Mouse (Mus musculus) heart, adult 2 months (tissue): Measurements from ENCODE around the gene Pabpn1. TPM values are rescaled to one million over a fixed set of nuclear protein-coding genes. Genes with fewer than 3 reads are reported as not detected.

Experiments
- DNase-seq, 2 experiments: peaks; one replicate each; pipeline ENCODE4 v3.0.0; 2021
- H3K27ac ChIP-seq: fragments of 200-600 bp; 2 replicates; pipeline ENCODE4 v1.8.1; 2022
- H3K27me3 ChIP-seq: fragments of 200-500 bp; 2 replicates; pipeline ENCODE4 v1.6.1; 2012; ENCODE audit warnings: mild to moderate bottlenecking, low read length, inconsistent platforms, mixed read lengths; ENCODE audit not compliant: control insufficient read depth, insufficient read depth
- H3K36me3 ChIP-seq: fragments of 200-500 bp; 2 replicates; pipeline ENCODE4 v1.6.1; 2012; ENCODE audit warnings: low read length, inconsistent platforms; ENCODE audit not compliant: control insufficient read depth, insufficient read depth
- H3K4me1 ChIP-seq: fragments of 200-500 bp; 2 replicates; pipeline ENCODE4 v1.6.1; 2011; ENCODE audit warnings: low read length; ENCODE audit not compliant: control insufficient read depth, insufficient read depth
- H3K4me3 ChIP-seq: fragments of 200-600 bp; 2 replicates; pipeline ENCODE4 v1.8.1; 2022
- H3K79me2 ChIP-seq: fragments of 200-500 bp; replicated peaks from 2 replicates; pipeline ENCODE4 v1.6.1; 2012; ENCODE audit warnings: mild to moderate bottlenecking, inconsistent platforms, low read length, moderate library complexity, mixed read lengths; ENCODE audit not compliant: control insufficient read depth, insufficient read depth
- H3K9ac ChIP-seq: fragments of 200-500 bp; 2 replicates; pipeline ENCODE4 v1.6.1; 2012; ENCODE audit warnings: low read depth, mild to moderate bottlenecking, control low read depth, inconsistent platforms, low read length, mixed read lengths
- CTCF ChIP-seq: fragments of 200-600 bp; IDR thresholded peaks from 2 replicates; pipeline ENCODE4 v1.8.1; 2022; ENCODE audit warnings: antibody characterized with exemption, mild to moderate bottlenecking, moderate library complexity
- EP300 ChIP-seq: fragments of 200-500 bp; IDR thresholded peaks from 2 replicates; pipeline ENCODE4 v1.6.1; 2011; ENCODE audit warnings: low read depth, low read length, control low read depth; ENCODE audit not compliant: insufficient read depth
- POLR2A ChIP-seq: fragments of 200-500 bp; IDR thresholded peaks from 2 replicates; pipeline ENCODE4 v1.6.1; 2011; ENCODE audit warnings: mild to moderate bottlenecking, low read depth, low read length, control low read depth; ENCODE audit not compliant: insufficient read depth
- WGBS: fragments of 180-500 bp; shearing (Covaris S2); methylation state at CpG from one replicate; pipeline ENCODE4 v1.1.7; 2018; 5-methylcytosine and 5-hydroxymethylcytosine counted together
- intact Hi-C: fragments of 180-260 bp; cut with DNase I; formaldehyde crosslinking; loops from one replicate; pipeline ENCODE4 v1.15.1; 2025
- polyA plus RNA-seq: library from polyadenylated mRNA; depleted of rRNA; stranded (reverse); fragments of >200 nt; gene quantifications from 2 replicates; pipeline ENCODE4 v1.2.3, GENCODE M21; 2012
- total RNA-seq, 2 experiments: library from RNA; stranded (reverse); gene quantifications; 2 replicates each; pipeline ENCODE4 v1.2.3; 2021

Gene Pabpn1
- total and polyA plus RNA-seq, 3 experiments, result 51.4 to 66.2 (median 52.2) TPM

GRCm38 (mm10) chr14:54894296-54895151 lies 2.2 kb downstream of the Pabpn1 start:
- Histone ChIP-seq H3K27ac (peak overlapping the region; percentile 85), H3K4me1 (peaks cover 3% of the 10 kb centered on the region; the same call in 1 of the 2 replicates), H3K4me3 (peak overlapping the region; percentile 91), H3K9ac (peak overlapping the region; percentile 92), H3K36me3 (peaks cover 14% of the 10 kb centered on the region), H3K27me3 (no peaks in the 10 kb centered on the region), H3K79me2 (peaks cover 2% of the 10 kb centered on the region)
- no peak for DNase-seq
- intact Hi-C loops, result no loop called here
- TF ChIP-seq CTCF, result no peak
- TF ChIP-seq POLR2A, result 0 out of 2 replicates have a peak, but pooled peaks have one; percentile 18
- WGBS, result under 1% methylated on average over 54 of the region's 54 CpGs

DNA sequence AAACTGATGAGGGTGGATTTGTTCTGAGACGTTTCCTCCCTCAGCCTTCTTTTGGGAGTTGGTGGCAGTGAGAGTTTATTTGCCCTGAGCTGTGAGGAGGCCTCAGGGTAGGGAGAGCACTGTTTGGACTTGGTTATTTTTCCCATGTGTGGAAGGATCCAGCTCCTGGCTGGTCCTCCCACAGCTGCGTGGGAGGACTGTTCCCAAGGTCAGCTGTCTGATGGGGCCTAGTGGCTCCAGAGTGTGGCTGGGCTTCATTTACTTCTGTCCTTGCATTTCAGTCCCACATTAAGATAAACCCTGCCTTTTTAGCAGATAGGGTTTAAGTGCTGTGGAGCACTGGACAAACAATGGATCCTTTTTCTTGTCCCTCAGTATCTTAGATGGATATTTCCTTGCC lies 5.1 kb downstream of the Pabpn1 start:
- DNase-seq, result no peak
- Histone ChIP-seq H3K27me3 (no peaks in the 10 kb centered on the region), H3K36me3 (peaks cover 14% of the 10 kb centered on the region), H3K9ac (no peak overlapping the region), H3K4me1 (peaks cover 4% of the 10 kb centered on the region), H3K79me2 (peaks cover 2% of the 10 kb centered on the region), H3K4me3 (no peak overlapping the region), H3K27ac (no peak overlapping the region)
- intact Hi-C loops, result no loop called here
- TF ChIP-seq CTCF (no peak), EP300 (no peak), POLR2A (no peak)
- 32% methylated on average over 2 of the region's 2 CpGs for WGBS

DNA sequence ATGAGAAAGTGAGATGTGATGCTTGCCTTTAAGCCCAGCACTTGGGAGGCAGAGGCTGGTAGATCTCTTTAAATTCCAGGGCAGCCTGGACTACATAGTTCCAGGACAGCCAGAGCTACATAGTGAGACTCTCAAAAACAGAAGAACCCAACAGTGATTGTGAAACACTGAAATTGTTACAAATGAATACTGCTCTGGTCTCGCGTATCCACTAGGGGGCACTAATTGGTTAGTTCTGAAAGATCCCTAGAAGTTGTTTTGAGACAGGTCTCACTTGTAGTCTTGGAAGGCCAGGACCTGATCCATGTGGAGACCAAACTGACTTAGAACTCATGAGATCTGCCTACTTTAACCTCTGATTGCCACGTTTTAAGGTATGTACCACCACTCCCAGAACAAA lies 8.1 kb downstream of the Pabpn1 start:
- intact Hi-C loops, result loop anchor here (1.0 to 2.0 kb wide), 3 partner anchors 16 to 114 kb away; partner anchors contain the start of gene Ngdn
- H3K4me3 ChIP-seq, result no peak overlapping the region
- H3K27ac ChIP-seq, result no peak overlapping the region
- DNase-seq, result peak in 1 of 2 experiments; percentile 56
- H3K4me1 ChIP-seq, result peaks cover 1% of the 10 kb centered on the region
- peaks cover 7% of the 10 kb centered on the region for H3K36me3 ChIP-seq
- H3K27me3 ChIP-seq, result no peaks in the 10 kb centered on the region
- no peak overlapping the region; the same call in 1 of the 2 replicates for H3K9ac ChIP-seq
- no peaks in the 10 kb centered on the region for H3K79me2 ChIP-seq
- TF ChIP-seq CTCF (peak; percentile 92), POLR2A (0 out of 2 replicates have a peak, but pooled peaks have one; percentile 29), EP300 (no peak)
- WGBS, result 1% methylated on average over 3 of the region's 3 CpGs

DNA sequence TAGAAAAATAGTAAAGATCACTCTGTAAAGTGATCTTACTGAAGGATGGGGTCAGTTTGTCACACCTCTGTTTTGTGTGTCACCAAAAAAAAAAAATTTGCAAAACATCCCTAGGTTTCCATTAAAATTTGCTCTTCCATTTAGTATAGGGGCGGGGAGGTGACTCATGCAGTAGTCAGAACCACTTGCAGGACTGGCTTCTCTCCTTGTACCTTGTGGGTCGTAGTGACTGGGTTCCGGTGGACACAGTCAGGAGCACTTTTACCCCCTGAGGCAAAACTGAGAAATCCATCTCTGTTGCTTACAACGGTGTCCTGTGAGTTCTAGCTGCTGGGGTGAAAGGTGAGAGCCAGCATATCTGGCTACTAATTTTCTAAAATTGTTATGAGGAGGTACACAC lies 11.3 kb downstream of the Pabpn1 start:
- no peak overlapping the region for H3K4me3 ChIP-seq
- intact Hi-C loops, result no loop called here

GRCm38 (mm10) chr14:54908682-54909081 lies 16.4 kb downstream of the Pabpn1 start:
- Histone ChIP-seq H3K4me3 (no peak overlapping the region), H3K79me2 (no peaks in the 10 kb centered on the region), H3K4me1 (peaks cover 5% of the 10 kb centered on the region), H3K27me3 (peaks cover 3% of the 10 kb centered on the region; the same call in 1 of the 2 replicates), H3K36me3 (no peaks in the 10 kb centered on the region), H3K9ac (no peak overlapping the region), H3K27ac (no peak overlapping the region)
- WGBS, result 57% methylated on average over 7 of the region's 7 CpGs
- intact Hi-C loops, result no loop called here
- TF ChIP-seq EP300 (no peak), POLR2A (no peak), CTCF (no peak)
- DNase-seq, result no peak

More for the DNA sequence above, 11.3 kb downstream of the Pabpn1 start:
- Histone ChIP-seq H3K27me3 (no peaks in the 10 kb centered on the region), H3K79me2 (no peaks in the 10 kb centered on the region), H3K36me3 (no peaks in the 10 kb centered on the region), H3K4me1 (peaks cover 1% of the 10 kb centered on the region), H3K9ac (no peak overlapping the region), H3K27ac (no peak overlapping the region)
- WGBS, result 95% methylated on average over 4 of the region's 4 CpGs
- TF ChIP-seq EP300 (no peak), POLR2A (no peak), CTCF (no peak)
- no peak for DNase-seq
